Mouse (Mus musculus): ENCODE data around the gene Stpg4. TPM values are rescaled to one million over a fixed set of nuclear protein-coding genes. Genes with fewer than 3 reads are reported as not detected.

Stpg4 gene
- polyA plus RNA-seq, 1 experiment from 2014 or later = not detected

DNA sequence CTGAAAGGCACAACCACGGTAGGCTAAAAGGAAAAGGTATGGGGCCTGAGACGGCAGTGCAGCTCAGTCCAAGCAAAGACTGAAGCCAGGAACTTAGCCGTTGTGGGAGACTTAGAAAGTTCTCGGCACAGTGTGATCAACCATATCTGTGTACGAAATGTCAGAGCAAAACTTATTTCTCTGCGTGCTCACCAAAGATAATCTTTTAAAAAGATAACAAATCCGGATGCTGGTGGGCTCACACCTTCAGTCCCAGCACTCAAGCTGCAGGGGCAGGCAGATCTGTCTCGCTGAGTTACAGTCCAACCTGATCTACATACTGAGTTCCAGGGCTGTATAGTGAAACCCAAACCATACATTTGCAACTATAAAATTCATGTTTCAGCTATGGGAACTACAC lies 41.9 kb upstream of the Stpg4 start:
- ATAC-seq (ENCODE audit: low read depth) (no peak), DNase-seq (ENCODE audit: low spot score) (no peak)
- no peak overlapping the region for H3K9ac ChIP-seq (ENCODE audit: low read depth, low read length)
- H3K27ac ChIP-seq (replicated peaks; ENCODE audit: low read depth, low read length) = no peak overlapping the region
- H3K9me3 ChIP-seq (ENCODE audit: control insufficient read depth, low read length) = no peaks in the 10 kb centered on the region
- H3K4me2 ChIP-seq (ENCODE audit: low read depth, low read length) = no peak overlapping the region
- no peaks in the 10 kb centered on the region for H3K36me3 ChIP-seq (ENCODE audit: control insufficient read depth, insufficient read depth, low read length)
- peaks cover 11% of the 10 kb centered on the region; the same call in 1 of the 2 replicates for H3K4me1 ChIP-seq (ENCODE audit: control insufficient read depth, insufficient read depth, low read length)
- H3K4me3 ChIP-seq (ENCODE audit: low read depth, low read length) = no peak overlapping the region
- 0 out of 2 replicates have a peak, but pooled peaks cover 4% of the 10 kb centered on the region for H3K27me3 ChIP-seq (replicated peaks; ENCODE audit: control insufficient read depth, insufficient read depth, low read length)
- 85% methylated on average over 8 of the region's 8 CpGs for WGBS

DNA sequence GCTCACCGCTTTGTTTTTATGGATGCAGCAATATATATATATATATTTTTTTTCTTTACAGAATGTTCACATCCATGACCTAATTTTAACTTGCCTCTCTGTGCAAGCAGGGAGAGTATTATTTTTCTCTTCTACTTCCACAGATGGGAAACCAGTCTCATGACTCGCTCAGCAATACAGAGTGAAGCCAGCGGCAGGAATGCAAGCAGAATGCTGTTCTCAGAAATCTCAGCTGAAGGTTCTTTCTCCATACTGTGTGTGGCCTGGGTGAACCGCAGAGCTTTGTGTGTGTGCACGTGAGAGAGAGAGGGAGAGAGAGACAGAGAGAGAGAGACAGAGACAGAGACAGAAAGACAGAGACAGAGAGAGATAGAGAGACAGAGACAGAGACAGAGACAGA lies 41.1 kb upstream of the Stpg4 start:
- ATAC-seq (ENCODE audit: low read depth) (no peak), DNase-seq (ENCODE audit: low spot score) (peak; percentile 27)
- Histone ChIP-seq H3K9me3 (ENCODE audit: control insufficient read depth, low read length) (no peaks in the 10 kb centered on the region), H3K27me3 (replicated peaks; ENCODE audit: control insufficient read depth, insufficient read depth, low read length) (0 out of 2 replicates have a peak, but pooled peaks cover 4% of the 10 kb centered on the region), H3K4me1 (ENCODE audit: control insufficient read depth, insufficient read depth, low read length) (peaks cover 3% of the 10 kb centered on the region; the same call in 1 of the 2 replicates), H3K4me2 (ENCODE audit: low read depth, low read length) (no peak overlapping the region), H3K9ac (ENCODE audit: low read depth, low read length) (no peak overlapping the region), H3K4me3 (ENCODE audit: low read depth, low read length) (no peak overlapping the region), H3K27ac (replicated peaks; ENCODE audit: low read depth, low read length) (no peak overlapping the region), H3K36me3 (ENCODE audit: control insufficient read depth, insufficient read depth, low read length) (no peaks in the 10 kb centered on the region)
- 62% methylated on average over 5 of the region's 5 CpGs for WGBS

DNA sequence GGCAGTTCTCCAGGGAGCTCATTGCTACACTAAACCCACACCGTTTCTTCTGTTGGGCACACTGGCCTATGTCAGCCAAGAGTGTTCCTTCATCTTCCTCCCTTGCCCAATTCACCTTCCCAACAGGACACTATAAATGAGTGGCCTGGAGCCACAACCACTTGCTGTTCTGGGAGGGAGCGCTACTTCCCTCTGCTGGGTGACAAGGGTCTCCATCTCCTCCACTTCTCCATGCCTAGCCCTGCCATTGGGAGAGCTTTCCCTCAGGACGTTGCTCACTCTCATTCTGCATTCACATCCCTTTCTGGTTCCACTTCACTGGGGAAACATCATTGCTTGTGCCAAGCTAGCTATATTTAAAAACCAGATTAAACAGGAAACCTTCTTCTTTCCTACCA lies 34.0 kb upstream of the Stpg4 start:
- Histone ChIP-seq H3K4me1 (ENCODE audit: control insufficient read depth, insufficient read depth, low read length) (peaks cover 27% of the 10 kb centered on the region), H3K4me2 (ENCODE audit: low read depth, low read length) (no peak overlapping the region), H3K27me3 (replicated peaks; ENCODE audit: control insufficient read depth, insufficient read depth, low read length) (no peaks in the 10 kb centered on the region), H3K9ac (ENCODE audit: low read depth, low read length) (no peak overlapping the region), H3K36me3 (ENCODE audit: control insufficient read depth, insufficient read depth, low read length) (no peaks in the 10 kb centered on the region), H3K4me3 (ENCODE audit: low read depth, low read length) (no peak overlapping the region), H3K9me3 (ENCODE audit: control insufficient read depth, low read length) (no peaks in the 10 kb centered on the region), H3K27ac (replicated peaks; ENCODE audit: low read depth, low read length) (no peak overlapping the region)
- ATAC-seq (ENCODE audit: low read depth) (no peak), DNase-seq (ENCODE audit: low spot score) (no peak)
- WGBS = 46% methylated on average over 3 of the region's 3 CpGs

DNA sequence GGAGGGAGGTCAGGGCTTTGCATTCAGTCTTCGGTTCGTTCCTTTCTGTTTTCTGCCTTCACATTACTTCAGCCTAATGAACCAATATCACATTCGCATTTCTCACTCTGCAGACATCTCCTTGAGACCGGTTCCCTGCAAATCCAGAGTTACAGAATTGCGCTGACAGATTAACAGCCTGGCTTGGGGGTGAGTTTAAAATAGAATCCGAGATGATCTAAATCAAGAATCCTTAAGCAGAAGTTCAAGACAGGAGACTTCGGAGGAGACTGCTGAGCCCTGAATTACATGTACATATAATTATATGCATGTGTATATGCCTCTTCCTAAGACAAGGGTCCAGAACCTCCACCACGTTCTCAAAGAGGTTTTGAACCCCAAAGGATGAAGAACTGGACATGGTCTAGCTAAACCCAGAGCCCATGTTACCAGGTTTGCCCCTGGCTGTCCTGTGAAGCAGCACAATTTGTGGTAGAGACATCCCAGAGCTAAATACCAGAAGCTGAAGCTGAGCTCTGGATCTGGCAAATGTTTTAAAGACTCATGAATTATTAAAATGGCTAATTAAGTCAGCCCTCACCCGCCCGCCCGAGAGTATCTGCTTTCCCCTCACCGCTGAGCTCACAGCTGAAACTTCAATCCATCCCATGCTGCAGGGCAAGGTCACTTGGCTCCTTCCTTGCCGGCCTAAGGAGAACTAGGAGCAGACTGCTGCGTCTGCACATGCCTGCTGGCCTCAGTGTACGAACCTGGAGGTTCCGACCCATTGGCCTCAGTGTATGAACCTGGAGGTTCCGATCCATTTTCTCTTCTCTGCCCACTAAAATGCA lies 33.3 kb upstream of the Stpg4 start:
- Histone ChIP-seq H3K4me1 (ENCODE audit: control insufficient read depth, insufficient read depth, low read length) (peaks cover 27% of the 10 kb centered on the region), H3K9me3 (ENCODE audit: control insufficient read depth, low read length) (no peaks in the 10 kb centered on the region), H3K27me3 (replicated peaks; ENCODE audit: control insufficient read depth, insufficient read depth, low read length) (no peaks in the 10 kb centered on the region), H3K27ac (replicated peaks; ENCODE audit: low read depth, low read length) (peak overlapping the region; percentile 50), H3K9ac (ENCODE audit: low read depth, low read length) (peak overlapping the region; percentile 15; the same call in 1 of the 2 replicates), H3K36me3 (ENCODE audit: control insufficient read depth, insufficient read depth, low read length) (no peaks in the 10 kb centered on the region), H3K4me2 (ENCODE audit: low read depth, low read length) (peak overlapping the region; percentile 39), H3K4me3 (ENCODE audit: low read depth, low read length) (no peak overlapping the region)
- WGBS = 32% methylated on average over 17 of the region's 17 CpGs
- DNase-seq (ENCODE audit: low spot score) (peak; percentile 17), ATAC-seq (ENCODE audit: low read depth) (no peak)

DNA sequence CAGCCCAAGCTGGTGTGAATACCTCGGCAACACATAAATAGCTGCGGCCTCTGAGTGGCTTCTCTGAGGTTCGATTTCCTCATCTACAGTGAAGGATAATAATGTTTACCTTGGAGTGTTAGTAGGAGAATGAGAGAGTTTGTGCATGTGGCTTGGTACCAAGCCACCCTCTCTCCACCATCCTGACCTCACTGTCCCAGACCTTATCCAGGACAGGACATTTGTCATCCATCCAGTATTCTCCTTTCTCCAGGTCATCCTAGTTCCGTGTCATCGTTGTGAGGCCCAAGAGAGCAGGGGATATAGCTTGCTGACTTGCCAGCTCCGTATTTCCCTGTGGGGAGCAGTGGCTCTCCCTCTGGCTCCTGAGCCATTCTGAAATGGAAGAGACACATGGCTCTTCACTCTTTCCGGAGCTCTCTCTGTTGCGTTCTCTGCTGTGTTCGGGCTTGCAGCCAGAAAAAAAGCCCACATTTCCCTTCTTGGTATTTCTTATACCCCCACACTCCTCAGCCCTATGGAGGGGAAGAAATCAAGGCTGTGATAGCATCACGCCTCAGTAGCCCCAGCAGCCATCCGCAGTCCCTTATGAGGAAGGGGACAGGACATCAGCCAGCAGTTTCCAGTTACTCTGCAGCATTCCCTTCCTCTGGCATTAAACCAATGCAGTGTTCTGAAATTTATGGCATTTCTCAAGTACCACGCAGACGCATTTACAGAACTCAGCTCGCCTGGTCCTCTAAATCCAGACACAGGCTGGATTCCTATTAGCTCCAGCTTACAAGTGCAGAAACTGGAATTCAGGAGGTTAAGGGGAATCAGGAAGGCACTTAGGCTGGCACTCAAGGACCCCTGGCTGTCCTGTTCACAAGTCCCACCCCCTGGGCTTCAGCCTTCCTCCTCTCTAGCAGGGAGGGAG lies 32.5 kb upstream of the Stpg4 start:
- WGBS = 17% methylated on average over 14 of the region's 14 CpGs
- ATAC-seq (ENCODE audit: low read depth) (peak; percentile 53), DNase-seq (ENCODE audit: low spot score) (peak; percentile 68)
- Histone ChIP-seq H3K9me3 (ENCODE audit: control insufficient read depth, low read length) (no peaks in the 10 kb centered on the region), H3K36me3 (ENCODE audit: control insufficient read depth, insufficient read depth, low read length) (no peaks in the 10 kb centered on the region), H3K4me1 (ENCODE audit: control insufficient read depth, insufficient read depth, low read length) (peaks cover 27% of the 10 kb centered on the region), H3K27ac (replicated peaks; ENCODE audit: low read depth, low read length) (peak overlapping the region; percentile 50), H3K9ac (ENCODE audit: low read depth, low read length) (peak overlapping the region; percentile 41), H3K27me3 (replicated peaks; ENCODE audit: control insufficient read depth, insufficient read depth, low read length) (no peaks in the 10 kb centered on the region), H3K4me3 (ENCODE audit: low read depth, low read length) (no peak overlapping the region), H3K4me2 (ENCODE audit: low read depth, low read length) (peak overlapping the region; percentile 39)

DNA sequence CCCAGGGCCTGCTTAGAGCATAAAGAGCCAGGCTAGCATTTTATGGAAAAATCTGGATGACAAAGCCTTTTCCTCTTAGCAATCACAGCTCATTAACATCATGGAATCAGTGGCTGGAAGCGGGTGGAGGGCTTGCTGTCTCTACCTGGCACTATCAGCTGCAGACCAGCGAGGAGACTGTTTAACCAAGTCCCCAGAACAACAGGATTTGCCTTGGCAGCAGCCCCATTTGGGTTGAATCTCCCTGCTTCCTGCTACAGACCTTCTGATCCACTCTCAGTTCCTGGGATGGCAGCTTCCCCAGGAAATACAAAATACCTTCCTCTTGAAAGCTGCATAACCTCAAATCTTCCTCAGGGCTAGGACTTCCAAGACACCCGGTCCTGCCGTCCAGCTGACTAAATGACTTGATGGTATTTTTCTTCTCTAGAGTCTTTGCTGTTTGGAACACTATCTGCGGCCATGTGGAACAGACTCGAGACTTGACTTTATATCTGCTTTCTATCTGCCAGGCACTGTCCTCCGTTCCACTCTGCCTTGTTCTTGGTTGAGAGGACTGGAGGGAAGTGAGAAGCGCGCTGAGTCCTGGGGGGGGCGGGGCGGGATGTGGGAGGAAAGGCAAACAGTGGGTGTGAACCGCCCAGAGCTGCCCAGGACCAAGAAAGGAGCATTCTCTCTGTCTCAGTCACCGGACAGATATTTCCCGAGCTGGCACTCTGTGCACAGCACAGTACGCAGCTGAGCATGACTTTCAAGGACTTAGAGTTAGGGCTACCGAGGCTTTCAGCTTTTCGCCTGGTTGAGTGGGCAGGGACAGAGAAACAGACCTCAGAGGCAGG lies 31.6 kb upstream of the Stpg4 start:
- no peaks in the 10 kb centered on the region for H3K9me3 ChIP-seq (ENCODE audit: control insufficient read depth, low read length)
- 7% methylated on average over 11 of the region's 17 CpGs for WGBS
- DNase-seq (ENCODE audit: low spot score) = peak; percentile 45
- peak overlapping the region; percentile 50 for H3K27ac ChIP-seq (replicated peaks; ENCODE audit: low read depth, low read length)
- peaks cover 27% of the 10 kb centered on the region for H3K4me1 ChIP-seq (ENCODE audit: control insufficient read depth, insufficient read depth, low read length)
- H3K27me3 ChIP-seq (replicated peaks; ENCODE audit: control insufficient read depth, insufficient read depth, low read length) = no peaks in the 10 kb centered on the region
- no peak overlapping the region for H3K4me3 ChIP-seq (ENCODE audit: low read depth, low read length)
- H3K4me2 ChIP-seq (ENCODE audit: low read depth, low read length) = peak overlapping the region; percentile 39
- H3K9ac ChIP-seq (ENCODE audit: low read depth, low read length) = peak overlapping the region; percentile 41; the same call in 1 of the 2 replicates
- H3K36me3 ChIP-seq (ENCODE audit: control insufficient read depth, insufficient read depth, low read length) = no peaks in the 10 kb centered on the region
- peak; percentile 66 for ATAC-seq (ENCODE audit: low read depth)

DNA sequence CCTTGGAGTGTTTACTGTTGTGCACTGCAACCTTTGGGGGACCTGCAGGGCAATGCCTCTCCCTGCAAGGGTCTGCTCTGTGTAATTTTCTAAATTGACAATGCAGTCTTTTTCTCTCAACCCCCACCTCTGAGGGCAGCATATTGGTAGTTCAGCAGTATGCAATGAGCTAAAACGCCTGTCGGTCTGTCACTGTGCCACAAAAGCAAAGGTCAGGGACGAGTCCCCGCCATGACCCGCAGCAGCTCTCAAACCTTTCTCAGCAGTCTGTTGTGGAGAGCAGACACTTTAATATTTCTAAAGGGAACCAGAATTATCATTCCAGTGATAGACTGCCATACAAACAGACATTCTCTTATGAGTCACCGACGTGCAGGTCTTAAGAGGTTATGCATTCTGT lies 30.4 kb upstream of the Stpg4 start:
- peaks cover 27% of the 10 kb centered on the region for H3K4me1 ChIP-seq (ENCODE audit: control insufficient read depth, insufficient read depth, low read length)
- no peak overlapping the region for H3K27ac ChIP-seq (replicated peaks; ENCODE audit: low read depth, low read length)
- no peak overlapping the region for H3K4me3 ChIP-seq (ENCODE audit: low read depth, low read length)
- no peaks in the 10 kb centered on the region for H3K9me3 ChIP-seq (ENCODE audit: control insufficient read depth, low read length)
- WGBS = 49% methylated on average over 7 of the region's 7 CpGs
- ATAC-seq (ENCODE audit: low read depth) (no peak), DNase-seq (ENCODE audit: low spot score) (no peak)
- H3K36me3 ChIP-seq (ENCODE audit: control insufficient read depth, insufficient read depth, low read length) = no peaks in the 10 kb centered on the region
- H3K4me2 ChIP-seq (ENCODE audit: low read depth, low read length) = no peak overlapping the region
- no peak overlapping the region for H3K9ac ChIP-seq (ENCODE audit: low read depth, low read length)
- no peaks in the 10 kb centered on the region for H3K27me3 ChIP-seq (replicated peaks; ENCODE audit: control insufficient read depth, insufficient read depth, low read length)

DNA sequence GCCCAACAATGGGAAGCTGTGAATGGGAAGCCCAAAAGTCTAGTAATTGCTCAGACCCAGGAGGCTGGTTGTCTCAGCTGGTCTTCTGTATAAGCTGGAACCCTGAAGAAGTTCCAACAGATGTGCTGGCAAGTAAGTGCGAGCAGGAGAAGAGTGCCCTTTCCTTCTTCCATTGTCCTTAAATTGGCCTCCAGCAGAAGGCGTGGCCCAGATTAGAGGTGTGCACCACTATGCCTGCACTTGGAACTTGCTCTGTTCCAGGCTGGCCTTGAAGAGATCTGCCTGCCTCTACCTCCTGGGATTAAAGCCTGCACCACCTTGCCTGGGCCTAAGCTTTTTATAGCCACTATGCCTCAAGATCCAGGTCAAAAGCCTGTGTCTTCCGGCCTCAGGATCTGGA lies 26.6 kb upstream of the Stpg4 start:
- Histone ChIP-seq H3K36me3 (ENCODE audit: control insufficient read depth, insufficient read depth, low read length) (no peaks in the 10 kb centered on the region), H3K4me3 (ENCODE audit: low read depth, low read length) (no peak overlapping the region), H3K4me1 (ENCODE audit: control insufficient read depth, insufficient read depth, low read length) (peaks cover 11% of the 10 kb centered on the region; the same call in 1 of the 2 replicates), H3K9ac (ENCODE audit: low read depth, low read length) (no peak overlapping the region), H3K27ac (replicated peaks; ENCODE audit: low read depth, low read length) (no peak overlapping the region), H3K4me2 (ENCODE audit: low read depth, low read length) (no peak overlapping the region), H3K9me3 (ENCODE audit: control insufficient read depth, low read length) (no peaks in the 10 kb centered on the region), H3K27me3 (replicated peaks; ENCODE audit: control insufficient read depth, insufficient read depth, low read length) (no peaks in the 10 kb centered on the region)
- DNase-seq (ENCODE audit: low spot score) (no peak), ATAC-seq (ENCODE audit: low read depth) (no peak)
- 81% methylated on average over 3 of the region's 3 CpGs for WGBS
